In the genomic region with DNA sequence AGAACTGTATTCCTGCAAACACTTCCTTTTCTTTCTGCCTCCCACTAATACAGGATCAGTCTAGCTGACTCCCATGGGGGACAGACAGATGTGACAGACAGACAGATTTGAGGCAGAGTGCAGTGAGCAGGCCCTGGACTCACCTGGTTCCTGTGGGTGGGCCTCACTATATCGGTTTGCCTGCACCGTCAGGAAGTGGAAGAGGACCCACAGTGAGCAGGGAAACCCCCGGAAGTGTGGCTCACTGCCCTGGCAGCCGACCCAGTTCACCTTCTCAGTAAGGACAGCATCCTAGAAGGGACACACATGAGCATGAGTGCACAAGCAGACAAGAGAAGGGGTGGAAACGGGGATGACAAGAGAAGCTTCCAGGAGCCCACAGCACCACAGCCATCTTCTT, we compare ENCODE assay signal across 25 mouse cellular contexts. TPM values are rescaled to one million over a fixed set of nuclear protein-coding genes. Genes with fewer than 3 reads are reported as not detected.
DNase-seq lines count a peak whose midpoint lies in the region; ATAC-seq and TF ChIP-seq lines count a peak whose summit lies in the region.
"Had no signal": no experiment of that assay in that cellular context is flagged by ENCODE, and none has a peak within 500 bp of the region (broad histone marks: within the 10 kb centered on the region; RNA-seq: fewer than 3 reads in every experiment).

No protein-coding gene starts in this region.

- TF ChIP-seq CTCF in thymus, adult 2 months (IDR thresholded peaks at IDR 0.05; ENCODE audit: borderline replicate concordance, control insufficient read depth, extremely low read depth, insufficient read depth, low read length, poor library complexity) = no peak

- ATAC-seq in inflammation-experienced regulatory T-cells, adult 6 months = peak; percentile 61
- ATAC-seq: forebrain, embryonic 13.5 days had no signal

- peaks cover 38% of the 10 kb centered on the region for H3K4me1 ChIP-seq in thymus, adult 2 months (replicated peaks; ENCODE audit: control insufficient read depth, insufficient read depth, low read length)
- H3K4me1 ChIP-seq: embryonic facial prominence, embryonic 12.5 days; forebrain, embryonic 13.5 days had no signal

- no peaks in the 10 kb centered on the region for H3K36me3 ChIP-seq in thymus, adult 2 months (ENCODE audit: control insufficient read depth, insufficient read depth, low read length)

- H3K4me3 ChIP-seq in thymus, adult 2 months (ENCODE audit: control insufficient read depth, insufficient read depth, low read length) = no peak overlapping the region
- H3K4me3 ChIP-seq: embryonic facial prominence, embryonic 12.5 days; erythroblast, embryonic 14.5 days; forebrain, embryonic 13.5 days; layer of hippocampus, adult 2 months; left cerebral cortex, adult 2 months; limb, embryonic 10.5 days had no signal

- no peaks in the 10 kb centered on the region for H3K27me3 ChIP-seq in thymus, adult 2 months (ENCODE audit: control insufficient read depth, insufficient read depth, low read length)
- H3K27me3 ChIP-seq: embryonic facial prominence, embryonic 12.5 days; forebrain, embryonic 13.5 days had no signal

- peak overlapping the region; percentile 20; the same call in 1 of the 2 replicates for H3K27ac ChIP-seq in thymus, adult 2 months (ENCODE audit: control insufficient read depth, insufficient read depth, low read length)
- H3K27ac ChIP-seq: embryonic facial prominence, embryonic 12.5 days; forebrain, embryonic 13.5 days; layer of hippocampus, adult 2 months; left cerebral cortex, adult 2 months; limb, embryonic 10.5 days had no signal

- no peak for TF ChIP-seq POLR2A in thymus, adult 2 months (IDR thresholded peaks at IDR 0.05; ENCODE audit: control insufficient read depth, extremely low read depth, insufficient read depth, low read length, poor library complexity)

- 14% methylated on average over 5 of the region's 5 CpGs for WGBS in thymus, adult 2 months

- DNase-seq in spleen, adult 18-20 months = peak; percentile 43 to 45
- DNase-seq in spleen, adult 12 weeks (ENCODE audit: low spot score) = no peak
- peak; percentile 63 for DNase-seq in thymus, adult 2 months
- no peak for DNase-seq in liver
- no peak for DNase-seq in layer of hippocampus, postnatal 25 days (ENCODE audit: extremely low spot score in 1 of 2, low spot score in 1 of 2)
- no peak for DNase-seq in cerebellum, postnatal 14 days
- no peak for DNase-seq in layer of hippocampus, adult 8-10 months (ENCODE audit: low spot score in 2 of 2)
- DNase-seq: adrenal gland, postnatal 10 days; cerebellum, adult 9-11 months; gastrocnemius, postnatal 36 days; kidney, adult 2 months; kidney, postnatal 14 days; lung, embryonic 14.5 days; lung, postnatal 4 days; right cerebral cortex, postnatal 14 days had no signal

RNA-seq across cellular contexts. Expression of a gene that starts 30.3 kb away (rescaled TPM):
- polyA plus RNA-seq in inflammation-experienced regulatory T-cells, adult 6 months (2017; shearing (Covaris generic)) = 10 to 100 TPM; 39.2 to 46.8 (median 44.1) TPM
- 50.1 and 61.1 TPM in 2 replicates for polyA plus RNA-seq in thymus, adult 2 months (2012; rRNA removed)
- 10 to 100 TPM; 29.8 to 38.0 TPM for total RNA-seq in layer of hippocampus, postnatal 25 days (2021)
- 10 to 100 TPM; 34.1 to 39.3 (median 36.6) TPM for total RNA-seq in layer of hippocampus, adult 8-10 months (2022)

RNA-seq across cellular contexts. Expression of a gene that starts 30.9 kb away (rescaled TPM):
- polyA plus RNA-seq in inflammation-experienced regulatory T-cells, adult 6 months (2017; shearing (Covaris generic)) = not detected
- 0.01 TPM in 1 of 2 replicates, not detected in the other for polyA plus RNA-seq in thymus, adult 2 months (2012; rRNA removed)
- under 1 TPM in 1 of 2 experiments, not detected in 1; 0.07 TPM for total RNA-seq in layer of hippocampus, postnatal 25 days (2021)
- total RNA-seq in layer of hippocampus, adult 8-10 months (2022) = under 1 TPM in 1 of 4 experiments, not detected in 3; 0.05 TPM
- total RNA-seq: adrenal gland, postnatal 10 days; gastrocnemius, postnatal 36 days; heart, adult 8-10 months; layer of hippocampus, adult 2 months; left cerebral cortex, adult 2 months had no signal
- polyA plus RNA-seq: erythroblast, embryonic 14.5 days; heart, embryonic 16.5 days; kidney, adult 2 months; limb, embryonic 10.5 days; liver, embryonic 11.5 days had no signal

Comparison
In these comparisons a context has a peak if more than half of its experiments do, and no peak if none do; other contexts are left out.
1. DNase-seq: peak in spleen, adult 18-20 months (2 of 2) and thymus, adult 2 months (single experiment); none in spleen, adult 12 weeks (single experiment), liver (single experiment), layer of hippocampus, postnatal 25 days (0 of 2), cerebellum, postnatal 14 days (0 of 2) and layer of hippocampus, adult 8-10 months (0 of 2).